Mouse (Mus musculus): ENCODE measurements around the gene Doc2g. TPM values are rescaled to one million over a fixed set of nuclear protein-coding genes. Genes with fewer than 3 reads are reported as not detected.

Gene Doc2g
- total RNA-seq, 2 experiments from 2014 or later = 2.7 to 6.8 TPM

- intact Hi-C loops (cut with DNase I) = no loop called here
- no peak for DNase-seq (ENCODE audit: low spot score in 2 of 2)
Observed at GRCm38 (mm10) chr19:3988066-3988465, 15.0 kb upstream of the Doc2g start.

- DNase-seq (ENCODE audit: low spot score in 2 of 2) = no peak
- intact Hi-C loops (cut with DNase I) = no loop called here
Observed at GRCm38 (mm10) chr19:3988750-3989149, 14.4 kb upstream of the Doc2g start.

GRCm38 (mm10) chr19:3990804-3991203 lies 12.3 kb upstream of the Doc2g start:
- no peak for DNase-seq (ENCODE audit: low spot score in 2 of 2)
- intact Hi-C loops (cut with DNase I) = no loop called here

GRCm38 (mm10) chr19:3991562-3991961 lies 11.6 kb upstream of the Doc2g start:
- intact Hi-C loops (cut with DNase I) = no loop called here

GRCm38 (mm10) chr19:3991966-3992365 lies 11.1 kb upstream of the Doc2g start:
- no peak for DNase-seq (ENCODE audit: low spot score in 2 of 2)
- intact Hi-C loops (cut with DNase I) = no loop called here

More at GRCm38 (mm10) chr19:3991562-3991961, 11.6 kb upstream of the Doc2g start:
- no peak for DNase-seq (ENCODE audit: low spot score in 2 of 2)

- intact Hi-C loops (cut with DNase I) = no loop called here
Observed at GRCm38 (mm10) chr19:3992416-3992815, 10.7 kb upstream of the Doc2g start, which contains the start of gene Tbx10. Gene Tbx10 (plus strand): TSS chr19:3992752.

GRCm38 (mm10) chr19:3994932-3995331 lies 8.2 kb upstream of the Doc2g start:
- intact Hi-C loops (cut with DNase I) = no loop called here
- no peak for DNase-seq (ENCODE audit: low spot score in 2 of 2)

More at GRCm38 (mm10) chr19:3992416-3992815, 10.7 kb upstream of the Doc2g start, which contains the start of gene Tbx10:
- DNase-seq (ENCODE audit: low spot score in 2 of 2) = no peak

- DNase-seq (ENCODE audit: low spot score in 2 of 2) = no peak
- intact Hi-C loops (cut with DNase I) = no loop called here
Observed at GRCm38 (mm10) chr19:3995505-3995904, 7.6 kb upstream of the Doc2g start.

- intact Hi-C loops (cut with DNase I) = no loop called here
- no peak for DNase-seq (ENCODE audit: low spot score in 2 of 2)
Observed at GRCm38 (mm10) chr19:3996106-3996505, 7.0 kb upstream of the Doc2g start.

- intact Hi-C loops (cut with DNase I) = no loop called here
Observed at GRCm38 (mm10) chr19:3996747-3997146, 6.4 kb upstream of the Doc2g start.

GRCm38 (mm10) chr19:3997231-3997630 lies 5.9 kb upstream of the Doc2g start:
- intact Hi-C loops (cut with DNase I) = no loop called here
- no peak for DNase-seq (ENCODE audit: low spot score in 2 of 2)

More at GRCm38 (mm10) chr19:3996747-3997146, 6.4 kb upstream of the Doc2g start:
- no peak for DNase-seq (ENCODE audit: low spot score in 2 of 2)

GRCm38 (mm10) chr19:3998335-3998734 lies 4.8 kb upstream of the Doc2g start:
- DNase-seq (ENCODE audit: low spot score in 2 of 2) = no peak
- intact Hi-C loops (cut with DNase I) = no loop called here

GRCm38 (mm10) chr19:3999121-3999730 lies 3.9 kb upstream of the Doc2g start:
- intact Hi-C loops (cut with DNase I) = no loop called here

GRCm38 (mm10) chr19:4000119-4000900 lies 2.8 kb upstream of the Doc2g start, which contains the start of the genes Nudt8 and Gm49405:
Gene Nudt8 (plus strand): TSS chr19:4000580.
Gene Gm49405 (plus strand): TSS chr19:4000626.
- DNase-seq (ENCODE audit: low spot score in 2 of 2) = peak; percentile 95 to 96
- intact Hi-C loops (cut with DNase I) = no loop called here

More at GRCm38 (mm10) chr19:3999121-3999730, 3.9 kb upstream of the Doc2g start:
- no peak for DNase-seq (ENCODE audit: low spot score in 2 of 2)

- intact Hi-C loops (cut with DNase I) = no loop called here
- DNase-seq (ENCODE audit: low spot score in 2 of 2) = no peak
Observed at GRCm38 (mm10) chr19:4000949-4001525, 2.1 kb upstream of the Doc2g start.

GRCm38 (mm10) chr19:4001752-4002151 lies 1.4 kb upstream of the Doc2g start:
- no peak for DNase-seq (ENCODE audit: low spot score in 2 of 2)
- intact Hi-C loops (cut with DNase I) = no loop called here

GRCm38 (mm10) chr19:4003641-4004040 lies 528 bp downstream of the Doc2g start:
- intact Hi-C loops (cut with DNase I) = no loop called here

GRCm38 (mm10) chr19:4004331-4004730 lies 1.2 kb downstream of the Doc2g start:
- intact Hi-C loops (cut with DNase I) = no loop called here
- no peak for DNase-seq (ENCODE audit: low spot score in 2 of 2)

More at GRCm38 (mm10) chr19:4003641-4004040, 528 bp downstream of the Doc2g start:
- DNase-seq (ENCODE audit: low spot score in 2 of 2) = no peak

GRCm38 (mm10) chr19:4005091-4005490 lies 2.0 kb downstream of the Doc2g start:
- no peak for DNase-seq (ENCODE audit: low spot score in 2 of 2)
- intact Hi-C loops (cut with DNase I) = no loop called here

GRCm38 (mm10) chr19:4005971-4006370 lies 2.9 kb downstream of the Doc2g start:
- DNase-seq (ENCODE audit: low spot score in 2 of 2) = no peak
- intact Hi-C loops (cut with DNase I) = no loop called here

All from left cerebral cortex, postnatal 36 days (tissue).